Mouse (Mus musculus): ENCODE measurements around the gene Cep78.

Cep78 gene

DNA sequence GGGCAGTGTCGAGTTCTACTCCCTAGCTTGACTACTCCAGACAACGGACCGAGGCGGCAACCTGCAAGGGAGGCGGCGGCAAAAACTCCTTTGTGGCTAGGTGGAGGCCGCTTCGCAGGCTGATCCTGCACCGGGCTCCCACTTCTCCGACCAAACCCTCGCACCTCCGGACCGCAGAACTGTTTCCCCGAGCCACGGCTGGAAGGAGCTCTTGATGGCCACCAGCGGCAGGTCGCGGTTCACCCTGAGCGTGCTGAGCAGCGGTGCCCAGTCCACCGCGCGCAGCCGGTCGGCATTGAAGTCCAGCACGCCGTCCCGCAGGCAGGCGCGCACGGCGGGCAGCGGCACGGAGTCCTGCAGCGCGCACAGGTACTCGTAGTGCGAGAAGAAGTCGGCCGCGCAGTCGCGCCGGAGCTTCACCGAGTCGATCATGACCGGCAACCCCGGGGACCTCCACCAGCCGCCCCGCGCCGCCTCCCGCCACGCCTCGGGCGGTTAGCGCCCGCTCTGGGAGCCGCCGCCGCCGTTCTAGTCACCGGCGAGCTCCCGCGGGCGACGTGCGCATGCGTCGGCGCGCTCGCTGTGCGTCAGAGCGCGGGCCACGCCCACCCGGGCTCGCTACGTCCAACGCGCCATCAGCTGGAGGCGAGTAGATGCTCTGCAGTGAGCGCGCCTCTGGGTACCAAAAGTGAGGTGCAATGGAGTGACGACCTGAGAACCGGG is at the start of gene Cep78:
Gene Cep78, minus strand, starts transcription at position 541 of the 723 bp plus-strand sequence.
- DNase-seq (ENCODE audit: low spot score), result peak; percentile 98

DNA sequence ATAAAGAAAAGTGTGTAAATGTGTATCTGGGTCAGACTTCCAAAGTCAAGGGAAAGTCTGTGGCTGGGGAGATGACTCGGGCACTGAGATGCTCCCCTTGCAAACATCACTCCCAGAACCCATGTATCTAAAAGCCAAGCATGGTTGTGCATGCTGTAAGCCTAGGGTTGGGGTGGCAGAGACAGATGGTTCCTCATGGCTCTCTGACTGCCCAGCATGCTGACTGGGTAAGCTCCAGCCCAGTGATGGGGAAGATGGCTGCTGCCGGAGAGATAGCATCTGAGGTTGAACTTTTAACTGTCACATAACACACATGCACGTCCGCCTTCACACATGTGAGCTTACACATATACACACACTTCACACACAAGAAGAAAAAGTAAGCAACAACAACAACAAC is 46.5 kb upstream of the Cep78 start:
- DNase-seq (ENCODE audit: low spot score), result no peak

DNA sequence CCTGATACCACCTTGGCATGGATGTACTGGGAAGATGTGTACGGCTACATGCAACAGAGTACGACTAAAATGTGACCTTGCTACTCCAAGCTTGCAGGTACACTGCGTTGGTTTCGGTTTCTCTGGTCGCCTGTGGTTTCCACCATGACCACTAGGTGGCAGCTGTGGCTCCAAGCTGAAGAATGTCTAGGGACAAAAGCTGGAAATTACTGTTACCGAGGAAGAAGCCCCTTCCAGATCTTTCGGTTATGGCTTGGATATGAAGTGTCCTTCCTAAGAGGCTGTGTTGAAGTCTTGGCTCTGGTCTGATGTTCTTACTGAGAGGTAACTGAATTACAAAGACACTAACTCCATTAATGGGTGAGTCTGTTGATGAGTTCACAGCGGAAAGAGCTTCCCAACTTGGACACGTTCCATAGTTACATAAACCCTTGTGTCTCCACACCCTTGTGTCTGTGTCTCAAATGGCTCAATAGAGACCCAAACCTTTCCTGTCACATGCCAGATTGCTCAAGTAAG is 44.5 kb upstream of the Cep78 start:
- peak; percentile 25 for DNase-seq (ENCODE audit: low spot score)

DNA sequence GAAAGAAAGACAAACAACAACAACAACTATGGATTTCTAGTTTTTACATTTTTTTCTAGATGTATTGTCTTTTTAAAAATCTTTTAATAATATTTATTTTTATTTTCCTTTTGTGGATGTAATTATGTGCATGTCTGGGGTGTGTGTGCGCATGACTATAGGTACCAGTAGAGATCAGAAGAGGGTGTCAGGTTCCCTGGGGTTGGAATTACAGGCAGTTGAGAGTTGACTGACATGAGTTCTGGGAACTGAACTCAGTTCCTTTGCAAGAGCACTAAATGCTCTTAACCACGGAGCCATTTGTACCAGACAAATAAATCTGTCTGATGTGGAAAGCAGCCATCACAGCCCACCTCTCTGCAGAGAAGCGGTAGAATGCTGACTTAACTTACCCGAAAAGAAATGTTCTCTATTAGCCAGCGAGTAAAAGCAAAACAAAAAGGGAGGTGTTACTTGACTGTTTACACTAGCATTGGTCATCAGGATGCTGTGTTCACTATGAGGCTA is 44.0 kb upstream of the Cep78 start:
- DNase-seq (ENCODE audit: low spot score), result no peak

DNA sequence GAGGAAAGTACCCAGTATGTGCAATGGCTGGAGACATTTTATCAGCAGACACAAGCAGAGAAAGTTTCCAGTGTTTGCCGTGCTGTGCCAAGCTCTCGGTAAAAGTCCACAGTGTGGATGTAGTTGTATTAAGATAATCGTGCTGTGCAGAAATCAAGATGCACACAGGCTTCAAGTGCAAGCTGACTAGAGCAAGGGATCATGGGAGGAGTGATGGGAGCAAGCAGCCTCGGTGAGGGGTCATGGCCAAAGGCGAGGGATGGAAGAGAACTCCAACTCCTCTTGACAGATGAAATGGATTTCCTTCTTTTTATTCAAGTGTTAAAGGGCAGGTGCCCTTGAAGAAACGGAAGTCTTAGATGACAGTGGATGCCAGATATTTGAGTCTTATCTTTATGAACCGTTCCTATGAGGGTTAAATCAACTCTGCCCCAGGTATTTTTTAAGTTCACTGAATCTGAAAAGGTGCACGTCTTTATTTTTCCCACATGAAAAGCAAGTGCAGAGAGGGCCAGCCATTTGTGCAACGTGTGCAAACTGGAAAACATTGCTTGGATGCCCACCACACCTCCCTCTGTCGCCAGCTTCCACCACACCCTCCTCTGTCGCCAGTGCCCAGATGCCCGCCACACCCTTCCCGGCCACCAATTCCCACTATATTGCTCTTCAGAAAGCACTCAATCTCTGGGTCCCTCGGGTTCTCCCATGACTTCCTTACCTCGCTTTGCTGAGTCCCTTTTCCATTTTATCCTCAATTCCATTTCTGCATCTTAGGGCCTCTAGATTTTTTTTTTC is 43.3 kb upstream of the Cep78 start:
- no peak for DNase-seq (ENCODE audit: low spot score)

DNA sequence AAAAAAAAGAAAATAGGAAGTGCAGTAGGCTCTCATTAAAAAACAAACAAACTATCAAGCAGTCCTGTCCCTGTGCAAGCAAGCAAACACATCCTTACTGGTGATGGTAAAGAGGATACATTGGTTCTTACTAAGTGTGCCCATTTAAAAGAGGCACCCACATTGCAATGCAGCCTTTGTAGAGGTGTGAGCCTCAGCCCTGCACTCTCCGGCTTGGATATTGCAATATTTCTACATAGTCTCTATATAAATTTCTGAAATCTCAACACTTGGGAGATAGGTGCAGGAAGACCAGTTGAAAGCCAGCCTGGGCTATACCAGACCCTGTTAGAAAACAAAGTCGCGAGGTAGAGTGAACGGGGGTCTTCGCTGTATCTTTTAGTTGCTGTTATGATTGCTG is 41.5 kb upstream of the Cep78 start:
- DNase-seq (ENCODE audit: low spot score), result no peak

DNA sequence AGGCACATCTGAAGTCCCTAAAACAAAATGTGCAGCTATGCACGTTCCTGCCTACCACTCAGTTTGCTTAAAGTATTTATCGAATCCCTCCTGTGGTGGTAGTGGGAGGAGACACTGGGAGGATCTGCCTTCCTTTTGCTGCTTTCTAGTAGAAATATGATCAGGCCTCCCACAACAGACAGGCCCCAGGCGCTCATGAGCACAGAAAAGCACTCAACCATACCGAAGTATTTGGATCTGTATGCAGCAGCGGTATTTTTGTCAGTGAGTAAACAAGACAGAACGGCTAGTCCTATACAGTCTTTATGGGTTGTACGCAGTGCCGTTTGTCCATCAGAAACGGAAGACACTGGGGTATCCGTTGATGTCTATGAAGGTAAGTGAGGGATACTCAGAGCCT is 37.4 kb upstream of the Cep78 start:
- no peak for DNase-seq (ENCODE audit: low spot score)

DNA sequence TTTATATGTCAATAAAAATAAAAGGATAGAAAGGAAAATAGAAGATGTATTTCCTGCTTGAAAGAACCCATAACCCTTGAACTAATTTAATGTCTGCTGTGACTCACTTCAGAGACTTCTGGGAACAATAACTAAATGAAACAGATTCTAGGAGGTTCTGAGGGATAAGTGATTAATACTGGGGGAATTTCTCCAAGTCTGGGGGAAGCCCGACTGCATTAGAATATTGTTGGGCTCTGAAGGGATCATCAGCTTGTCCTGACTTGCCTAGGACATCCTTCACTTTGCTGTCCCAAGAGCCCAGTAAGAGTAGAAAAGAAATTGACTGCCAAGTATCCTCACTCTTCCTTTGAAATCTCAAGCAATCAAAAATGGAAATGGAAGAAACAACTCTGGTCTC is 31.4 kb upstream of the Cep78 start:
- no peak for DNase-seq (ENCODE audit: low spot score)

DNA sequence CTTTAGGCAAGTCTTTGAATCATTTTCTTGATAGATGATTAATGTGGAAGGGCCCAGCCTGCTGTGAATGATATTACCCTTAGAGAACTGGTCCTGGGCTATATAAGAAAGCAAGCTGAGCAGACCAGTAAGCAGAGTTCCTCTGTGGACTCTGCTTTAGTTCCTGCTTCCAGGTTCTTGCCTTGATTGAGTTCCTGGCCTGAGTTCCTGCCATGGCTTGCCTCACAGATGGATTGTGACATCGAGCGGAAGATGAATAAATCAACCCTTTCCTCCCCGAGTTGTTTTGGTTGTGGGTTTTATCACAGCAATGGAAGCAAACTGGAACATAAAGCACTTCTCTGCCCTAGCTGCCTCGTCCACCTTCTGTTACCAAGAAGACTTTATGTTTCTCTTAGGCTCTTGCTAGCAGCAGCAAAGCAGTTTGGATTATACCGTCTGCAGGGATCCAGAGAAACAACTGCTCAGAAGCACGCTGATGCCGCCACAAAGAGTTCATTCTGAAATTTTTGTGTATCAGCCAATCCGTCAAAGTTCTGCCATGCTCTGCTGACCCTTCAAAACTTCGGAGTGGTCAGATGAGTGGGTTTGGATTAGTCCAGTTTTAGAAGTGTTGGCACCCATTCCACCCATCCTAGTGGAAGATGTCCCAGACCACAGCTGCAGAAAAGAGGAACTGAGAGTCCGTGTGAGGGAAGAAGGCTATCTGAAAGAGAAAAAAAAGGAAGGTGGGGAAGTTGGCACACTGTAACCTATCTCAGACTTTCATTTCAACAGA is 30.6 kb upstream of the Cep78 start:
- no peak for DNase-seq (ENCODE audit: low spot score)

DNA sequence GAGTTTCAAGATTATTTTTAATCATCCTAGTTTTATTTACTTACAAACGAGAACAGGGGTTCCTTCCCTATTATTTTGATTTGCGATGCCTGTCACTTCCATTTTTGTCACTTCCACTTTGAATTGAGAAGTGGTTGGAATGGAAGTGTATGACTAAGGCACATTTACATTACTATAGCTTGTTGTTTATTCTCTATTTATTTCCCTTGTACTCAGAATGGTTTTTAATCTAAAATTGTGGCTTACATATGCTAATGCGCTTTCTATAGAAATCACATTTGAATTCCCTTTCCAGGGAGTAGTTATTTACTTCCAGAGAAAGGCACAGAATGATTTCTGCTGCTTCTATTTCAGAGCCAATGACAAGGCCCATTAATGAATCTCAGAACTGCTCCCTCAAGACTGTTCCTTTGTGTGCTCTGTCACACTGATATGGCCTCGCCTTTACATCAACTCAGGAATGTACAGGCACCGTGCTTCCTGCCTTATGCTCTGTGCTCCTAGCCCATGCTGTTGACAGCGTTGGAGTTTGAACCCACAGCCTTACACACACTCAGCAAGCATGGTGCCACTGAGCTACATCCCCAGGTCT is 25.1 kb upstream of the Cep78 start:
- DNase-seq (ENCODE audit: low spot score), result no peak

DNA sequence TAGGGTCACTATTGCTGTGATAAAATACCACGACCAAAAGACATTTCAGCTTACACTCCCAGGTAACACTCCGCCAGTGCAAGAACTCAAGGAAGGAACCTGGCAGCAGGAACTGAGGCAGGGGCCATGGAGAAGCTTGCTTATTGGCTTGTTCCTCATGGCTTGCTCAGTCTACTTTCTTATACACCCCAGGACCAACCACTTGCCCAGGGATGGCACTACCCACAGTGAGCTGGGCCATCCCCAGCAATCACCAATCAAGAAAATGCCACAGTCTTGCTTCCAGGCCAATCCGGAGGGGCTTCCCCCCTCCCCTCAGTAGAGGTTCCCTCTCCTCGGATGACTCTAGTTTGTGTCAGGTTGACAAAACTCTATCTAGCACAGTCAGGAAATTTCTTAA is 24.3 kb upstream of the Cep78 start:
- no peak for DNase-seq (ENCODE audit: low spot score)

DNA sequence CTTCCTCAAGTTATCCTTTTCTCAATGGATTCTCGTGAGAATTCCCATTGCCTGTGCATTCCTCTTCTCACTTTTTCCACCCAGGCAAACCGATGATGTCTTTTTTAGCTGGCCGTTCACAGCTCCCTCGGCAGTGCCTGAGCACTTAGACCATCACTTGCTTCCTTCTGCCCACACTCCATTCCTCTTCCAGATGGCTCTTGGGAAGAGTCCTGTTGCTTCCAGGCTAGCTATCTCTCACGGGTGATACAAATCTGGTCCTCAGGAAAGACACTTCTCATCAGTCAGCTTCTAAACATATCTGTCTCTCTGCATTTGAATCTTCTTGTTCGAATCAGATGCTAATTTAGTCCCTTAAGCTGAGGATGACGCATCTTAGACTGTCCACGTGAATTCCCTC is 22.3 kb upstream of the Cep78 start:
- no peak for DNase-seq (ENCODE audit: low spot score)

DNA sequence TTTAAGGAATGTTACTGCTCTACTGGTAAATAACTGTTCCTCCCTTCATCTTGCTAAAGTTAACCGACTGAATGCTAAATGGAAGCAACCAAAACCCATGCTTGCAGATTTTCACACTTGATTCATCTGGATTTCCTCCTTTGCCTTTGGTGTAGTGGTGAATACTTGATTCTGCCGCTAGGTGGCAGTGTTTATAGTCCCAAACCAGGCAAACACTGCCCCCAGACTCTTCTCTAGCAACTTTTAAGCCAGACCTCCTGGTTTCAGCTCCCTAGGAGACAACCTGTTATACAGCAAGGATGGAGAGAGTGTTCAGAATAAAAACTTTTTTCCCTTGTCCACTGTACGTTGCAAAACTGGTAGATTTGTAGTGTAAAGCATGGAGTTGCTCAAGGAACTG is 13.4 kb upstream of the Cep78 start:
- DNase-seq (ENCODE audit: low spot score), result peak; percentile 83

DNA sequence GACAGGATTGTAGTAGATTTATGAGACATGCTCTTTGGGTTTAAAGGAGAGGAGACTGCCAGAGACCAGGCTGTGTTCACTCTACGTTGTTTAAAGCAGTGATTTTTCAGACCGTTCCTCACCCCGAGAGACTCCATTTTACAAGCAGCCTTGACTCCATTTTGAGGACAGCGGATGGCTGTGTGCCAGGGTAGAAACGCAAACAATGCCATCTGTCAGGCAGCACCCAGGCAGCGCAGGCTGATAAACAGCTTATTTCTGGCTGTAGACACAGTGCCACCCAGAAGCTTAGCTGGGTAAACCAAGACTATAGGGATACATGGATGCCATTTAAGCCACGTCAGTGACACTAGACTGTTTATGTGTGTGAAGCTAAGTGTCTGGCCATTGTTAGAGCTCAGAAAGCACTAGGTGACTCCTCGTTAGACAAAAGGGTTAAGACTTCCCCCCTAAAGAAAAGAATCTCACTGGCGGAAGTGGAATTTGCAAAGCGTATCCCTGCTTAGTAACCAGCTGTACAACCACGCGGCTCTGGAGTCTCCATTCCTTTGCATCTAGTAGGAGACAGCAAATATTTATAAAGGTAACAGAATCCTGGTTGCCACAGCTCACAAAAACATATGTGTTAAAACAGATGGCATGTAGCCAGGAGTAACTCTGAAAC is 12.2 kb upstream of the Cep78 start:
- DNase-seq (ENCODE audit: low spot score), result no peak

DNA sequence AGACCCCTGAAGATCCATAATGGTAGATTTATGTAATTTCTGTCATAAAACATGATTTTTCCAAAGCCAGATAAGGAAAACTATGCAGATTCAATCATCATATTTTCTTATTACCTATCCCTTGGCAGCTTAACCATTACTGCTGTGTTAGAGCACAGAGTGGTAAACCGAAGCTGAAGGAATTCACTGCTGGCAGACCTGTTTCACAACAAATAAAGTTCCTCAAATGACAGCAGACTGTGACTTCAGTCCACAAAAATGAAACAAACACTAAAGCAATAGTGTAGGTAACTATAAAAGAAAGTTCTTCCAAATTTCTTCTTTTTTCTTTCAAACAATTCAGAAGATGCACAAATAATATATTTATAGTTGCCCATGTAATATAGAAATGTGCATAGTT is 5.3 kb upstream of the Cep78 start:
- no peak for DNase-seq (ENCODE audit: low spot score)

DNA sequence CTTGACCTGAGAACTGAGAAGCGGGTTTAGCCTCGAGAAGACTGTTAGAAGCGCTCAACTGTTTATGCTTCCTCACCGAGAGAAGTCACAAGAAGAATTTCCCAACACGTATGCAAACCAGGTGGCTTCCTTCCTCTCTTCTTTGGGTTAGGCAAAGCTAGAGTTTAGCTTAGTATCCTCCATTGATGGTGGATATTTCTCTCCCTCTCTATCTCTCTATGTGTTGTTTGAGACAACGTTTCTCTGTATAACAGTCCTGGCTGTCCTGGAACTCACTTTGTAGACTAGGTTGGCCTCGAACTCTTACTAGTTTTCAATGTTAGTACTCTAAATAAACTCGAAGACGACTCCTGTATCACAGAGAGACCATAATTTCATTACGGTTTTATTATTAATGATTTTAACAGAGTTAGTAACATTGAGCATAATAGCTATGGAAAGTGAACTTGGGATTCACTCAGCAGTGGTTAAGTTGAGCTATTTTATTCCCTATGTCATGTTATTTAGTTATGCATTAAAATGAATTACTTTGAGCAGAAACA is 454 bp upstream of the Cep78 start:
- no peak for DNase-seq (ENCODE audit: low spot score)

DNA sequence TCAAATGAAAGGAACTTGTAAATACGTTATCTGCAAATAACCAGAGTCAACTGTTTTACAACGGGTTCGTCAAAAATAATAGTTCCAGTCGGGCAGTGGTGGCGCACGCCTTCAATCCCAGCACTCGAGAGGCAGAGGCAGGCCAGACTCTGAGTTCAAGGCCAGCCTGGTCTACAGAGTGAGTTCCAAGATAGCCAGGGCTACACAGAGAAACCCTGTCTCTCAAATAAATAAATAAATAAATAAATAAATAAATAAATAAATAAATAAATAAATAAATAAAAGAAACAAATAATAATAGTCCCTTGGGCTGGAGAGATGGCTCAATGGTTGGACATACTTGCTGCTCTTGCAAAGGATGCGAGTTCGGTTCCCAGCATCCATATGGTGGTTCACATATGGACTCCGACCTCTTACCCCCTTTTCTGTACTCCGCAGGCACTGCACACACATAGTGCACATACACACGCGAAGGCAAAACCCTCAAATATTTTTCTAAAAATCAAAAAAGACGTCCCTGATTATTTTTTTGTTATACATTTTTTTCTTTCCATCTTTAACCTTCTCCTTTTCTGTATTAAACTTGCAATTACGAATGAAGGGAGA is 947 bp downstream of the Cep78 start:
- DNase-seq (ENCODE audit: low spot score), result peak; percentile 25

DNA sequence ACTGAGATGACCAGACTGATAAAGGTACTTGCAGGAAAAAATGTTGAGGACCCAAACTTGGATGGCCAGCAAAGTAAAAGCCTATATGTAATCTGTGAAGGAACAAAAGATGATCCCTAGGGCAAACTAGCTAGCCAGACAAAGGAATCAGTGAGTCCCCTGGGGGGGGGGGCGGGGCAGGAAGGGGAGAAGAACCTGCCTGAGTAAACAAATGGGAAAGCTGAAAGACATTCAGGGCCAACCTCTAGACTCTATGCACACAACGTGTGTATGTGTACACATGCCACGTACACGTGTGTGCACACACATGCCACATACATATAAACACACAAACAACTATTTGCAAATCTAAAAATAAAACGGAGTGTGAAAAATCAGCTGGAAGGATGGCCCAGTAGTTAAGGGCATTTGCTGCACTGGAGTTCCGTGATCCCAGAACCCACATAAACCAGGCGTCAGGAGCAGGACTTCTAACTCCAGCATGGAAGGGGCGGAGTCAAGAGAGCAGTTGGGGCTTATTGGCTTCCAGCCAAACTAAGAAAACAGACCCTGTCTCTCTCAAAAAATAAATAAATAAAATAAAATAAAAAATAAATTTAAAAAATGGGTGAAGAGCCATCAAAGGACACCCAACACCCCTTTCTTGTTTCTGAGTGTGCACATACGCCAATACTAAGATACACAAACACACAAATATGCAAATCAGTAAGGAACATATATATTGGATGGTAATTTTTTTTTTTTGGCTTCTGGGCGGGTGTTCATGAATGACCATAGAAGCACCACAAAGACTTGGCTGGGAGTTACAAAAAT is 1.7 kb downstream of the Cep78 start:
- DNase-seq (ENCODE audit: low spot score), result peak; percentile 54

DNA sequence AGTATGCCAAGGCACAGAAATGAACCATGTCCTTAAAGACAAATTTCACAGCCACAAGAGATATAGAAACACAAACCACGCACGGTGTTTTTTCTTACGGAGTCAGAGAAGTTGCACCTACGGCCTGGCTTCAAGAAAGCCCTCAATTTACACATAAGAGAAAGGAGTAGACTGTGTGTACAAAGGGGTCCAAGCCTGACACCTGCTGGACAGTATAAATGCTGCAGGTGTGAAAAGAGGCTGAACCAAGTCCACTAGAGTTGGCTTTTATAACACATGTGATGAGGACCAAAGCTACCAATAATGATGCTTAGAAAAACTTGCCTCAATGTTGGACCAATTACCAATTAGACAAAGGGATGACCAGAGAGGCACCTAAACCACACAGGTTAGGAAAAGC is 2.9 kb downstream of the Cep78 start:
- peak; percentile 76 for DNase-seq (ENCODE audit: low spot score)

DNA sequence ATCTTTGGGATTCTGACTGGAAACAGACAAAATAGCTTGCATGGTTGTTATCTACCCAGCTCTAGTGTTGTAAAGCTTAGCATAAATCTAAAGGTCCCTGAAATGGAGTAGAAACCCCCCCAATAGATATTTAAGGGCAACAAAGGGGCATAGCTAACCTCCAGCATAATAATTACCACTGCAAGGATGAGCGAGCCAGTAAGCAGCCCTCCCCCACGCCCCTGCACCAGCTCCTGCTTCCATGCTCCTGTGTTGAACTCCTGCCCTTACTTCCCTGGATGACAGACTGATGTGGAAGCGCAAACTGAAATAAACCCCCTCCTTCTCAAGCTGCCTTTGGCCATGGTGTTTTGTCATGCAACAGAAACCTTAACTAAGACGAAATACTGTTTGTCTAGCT is 11.4 kb downstream of the Cep78 start:
- no peak for DNase-seq (ENCODE audit: low spot score)
